Mouse (Mus musculus) v-Abl transformed pro-B cells (cell line): Measurements from ENCODE around the gene Fbxw10.

Experiments used
- in situ Hi-C, 2 experiments: fragments of 400-800 bp; cut with MboI; formaldehyde crosslinking; loops; one replicate each; pipeline ENCODE4 v1.15.1; 2025; ENCODE audit not compliant: unreplicated experiment in 2 of 2

The Fbxw10 gene

DNA sequence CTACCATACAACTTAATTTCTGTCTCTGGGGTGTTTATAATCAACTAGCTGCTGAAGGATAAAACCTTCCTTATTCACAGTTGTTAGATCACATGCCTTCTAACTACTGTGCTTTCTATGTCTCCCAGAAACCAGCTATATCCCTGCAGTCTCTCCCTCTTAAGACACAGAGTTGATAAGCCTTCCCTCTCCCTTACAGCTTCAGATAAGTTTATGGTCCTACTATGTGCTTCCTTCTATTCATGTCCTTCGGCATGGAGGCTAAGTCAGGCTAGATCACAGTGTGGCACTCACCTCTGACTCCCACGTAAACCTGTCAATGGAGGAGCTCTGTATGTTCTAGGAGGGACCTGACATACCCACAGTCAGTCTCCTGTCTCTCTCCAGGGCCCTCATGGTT, 16.5 kb upstream of the Fbxw10 start:
- in situ Hi-C loops = no loop called here

DNA sequence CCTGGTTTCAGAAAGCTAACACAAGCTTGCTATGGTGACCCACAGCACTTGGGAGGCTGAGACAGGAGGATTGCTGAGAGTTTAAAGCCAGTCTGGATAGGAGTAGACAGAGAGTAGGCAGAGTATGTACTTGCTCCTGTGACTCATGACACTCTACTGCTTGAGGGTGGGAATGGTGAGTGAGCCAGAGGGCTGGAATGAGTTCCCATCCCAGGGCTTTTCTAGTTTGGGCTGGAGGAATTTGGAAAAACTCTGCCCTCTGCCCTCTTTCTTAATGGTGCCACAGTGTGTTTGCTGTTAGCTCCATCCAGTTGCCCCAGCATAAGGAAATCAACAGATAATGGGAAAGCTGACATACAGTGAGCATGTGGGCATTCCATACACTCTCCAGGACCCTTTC, 15.0 kb upstream of the Fbxw10 start:
- in situ Hi-C loops = no loop called here

DNA sequence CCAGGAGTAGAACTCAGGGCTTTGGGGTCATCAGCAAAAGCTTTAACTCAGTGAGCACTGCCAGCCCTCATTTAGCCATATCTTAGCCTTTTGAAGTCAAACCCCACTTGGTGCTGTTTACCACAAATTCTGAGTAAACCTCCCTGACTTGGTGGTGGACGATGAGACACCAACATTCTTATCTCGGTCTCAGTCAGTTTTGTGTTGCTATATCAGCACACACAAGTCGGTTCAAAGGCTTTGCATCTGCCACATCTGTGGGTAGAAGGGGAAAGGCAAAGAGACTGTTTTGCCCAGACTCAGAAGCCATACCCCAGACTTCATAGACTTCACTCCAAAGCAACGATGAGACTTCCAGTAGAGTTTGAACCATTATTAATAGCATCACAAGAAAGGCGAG, 2.3 kb upstream of the Fbxw10 start:
- in situ Hi-C loops = no loop called here

DNA sequence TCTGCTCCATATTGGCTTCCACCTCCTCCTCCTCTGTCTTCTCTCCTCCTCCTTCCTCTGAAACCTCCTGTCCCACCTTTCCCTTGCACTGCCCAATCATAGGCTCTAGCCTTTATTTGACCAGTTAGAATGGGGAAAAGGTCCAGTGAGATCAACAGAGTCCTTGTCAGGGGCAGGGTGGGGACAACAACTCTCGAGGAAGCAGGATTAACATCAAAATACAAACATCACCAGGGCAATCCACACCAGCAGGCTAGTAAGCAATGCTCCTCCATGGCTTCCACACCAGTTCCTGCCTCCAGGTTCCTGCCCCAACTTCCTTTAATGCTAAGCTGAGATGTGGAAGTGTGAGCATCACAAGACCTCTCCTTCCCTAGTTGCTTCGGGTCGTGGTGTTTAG, 1.1 kb upstream of the Fbxw10 start:
- in situ Hi-C loops = no loop called here

DNA sequence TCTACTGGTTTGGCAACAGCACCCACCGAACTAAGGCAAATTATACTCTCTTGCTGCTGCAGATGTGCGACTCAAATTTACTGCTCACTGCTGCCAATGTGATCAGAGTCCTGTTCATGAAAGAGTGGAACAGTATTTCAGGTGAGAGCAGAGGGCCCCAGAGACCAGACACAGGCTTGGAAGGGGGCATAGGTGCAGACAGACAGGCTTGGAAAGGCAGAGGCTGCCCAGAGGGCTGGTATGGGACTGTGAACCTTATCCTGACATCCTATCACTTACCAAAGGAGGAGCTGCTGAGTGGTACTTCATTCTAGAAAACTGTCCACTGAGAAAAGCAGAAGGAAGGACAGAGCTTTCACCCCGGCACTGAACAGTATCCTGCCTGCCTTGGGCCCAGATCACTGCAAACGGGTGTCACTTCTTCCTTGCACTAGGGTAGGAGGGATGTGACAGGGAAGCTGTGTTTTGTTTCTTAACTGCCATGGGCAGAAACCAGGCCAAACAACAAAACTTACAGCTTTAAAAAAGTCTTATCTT, 854 bp downstream of the Fbxw10 start:
- in situ Hi-C loops = no loop called here

DNA sequence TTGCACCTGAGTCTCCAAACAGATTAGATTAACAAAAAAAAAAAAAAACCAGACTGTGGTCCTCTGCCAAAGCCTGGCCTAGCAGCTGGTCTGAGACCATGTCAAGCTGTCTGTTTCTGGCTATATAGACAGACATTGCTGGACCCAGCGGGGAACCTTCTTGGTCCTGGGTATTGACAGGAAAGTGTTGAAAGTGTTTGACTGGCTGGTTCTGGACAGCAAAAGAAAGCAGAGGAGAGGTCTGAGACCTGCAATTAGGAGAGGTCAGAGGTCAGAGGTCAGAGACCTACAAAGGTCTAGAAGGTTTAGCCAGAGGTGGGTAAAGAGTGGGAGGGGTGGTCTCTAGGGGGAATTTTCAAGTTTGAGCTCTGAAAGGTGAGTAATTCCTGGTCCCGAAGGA, 1.4 kb downstream of the Fbxw10 start:
- in situ Hi-C loops = no loop called here

DNA sequence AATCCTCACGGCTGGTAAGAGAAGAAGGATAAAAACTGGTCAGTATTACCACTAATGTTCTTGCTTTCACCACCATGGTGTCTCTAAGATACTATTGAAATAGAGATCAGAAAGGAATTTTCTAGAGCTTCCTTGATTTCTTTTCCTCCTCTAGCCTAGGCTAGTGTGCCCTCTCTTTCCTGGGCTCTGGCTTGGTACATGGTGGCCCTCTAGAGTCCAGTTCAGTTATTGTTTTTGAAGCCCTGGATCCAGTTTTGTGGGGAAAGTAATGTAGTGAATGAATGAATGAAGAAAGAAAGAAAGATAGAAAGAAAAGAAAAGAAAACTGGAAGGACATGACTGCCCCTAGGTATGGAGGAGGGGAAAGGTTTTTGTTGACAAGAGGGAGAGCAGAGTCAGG, 4.3 kb downstream of the Fbxw10 start:
- in situ Hi-C loops = loop anchor here in 1 of 2 experiments (5.0 kb wide), 1 partner anchor 94 kb away; no protein-coding TSS in a partner anchor

DNA sequence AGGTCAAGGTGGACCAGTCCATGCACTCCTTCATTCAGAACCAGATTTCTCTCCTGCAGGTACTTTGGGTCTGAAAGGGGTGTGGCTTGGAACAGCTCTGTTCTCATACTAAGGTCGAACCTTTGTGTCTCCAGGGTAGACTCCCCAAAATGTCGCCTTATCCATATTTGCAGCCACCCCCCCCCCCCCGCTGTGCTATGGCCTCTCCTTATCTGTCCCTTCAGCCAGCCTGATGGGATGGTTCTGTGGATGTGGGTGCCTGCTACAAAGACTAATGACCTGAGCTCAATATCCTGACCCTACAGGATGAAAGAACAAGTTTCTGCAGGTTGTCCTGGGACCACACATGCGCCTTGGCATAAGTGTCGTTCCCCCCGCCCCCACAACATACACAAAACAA, 6.5 kb downstream of the Fbxw10 start:
- in situ Hi-C loops = loop anchor here in 1 of 2 experiments (5.0 kb wide), 1 partner anchor 96 kb away; no protein-coding TSS in a partner anchor

DNA sequence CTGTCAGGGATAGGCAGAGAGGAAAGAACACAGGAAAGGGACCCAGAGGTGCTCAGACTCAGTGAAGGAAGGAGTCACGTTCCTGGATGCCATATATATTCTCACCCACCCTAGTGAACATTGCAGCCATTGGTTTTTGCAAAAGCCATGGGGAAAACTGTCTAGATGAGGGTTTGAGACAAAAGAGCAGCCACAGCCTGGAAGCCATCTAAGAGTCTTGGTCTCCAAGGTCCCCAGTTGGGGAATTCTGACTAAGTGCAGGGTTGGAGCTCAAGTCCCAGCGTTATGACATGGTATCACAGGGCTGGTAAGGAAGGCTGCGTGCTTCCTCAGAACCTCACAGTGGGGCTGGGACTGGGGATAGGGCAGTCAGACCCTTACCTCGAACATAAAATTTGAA, 18.7 kb downstream of the Fbxw10 start:
- in situ Hi-C loops = no loop called here

DNA sequence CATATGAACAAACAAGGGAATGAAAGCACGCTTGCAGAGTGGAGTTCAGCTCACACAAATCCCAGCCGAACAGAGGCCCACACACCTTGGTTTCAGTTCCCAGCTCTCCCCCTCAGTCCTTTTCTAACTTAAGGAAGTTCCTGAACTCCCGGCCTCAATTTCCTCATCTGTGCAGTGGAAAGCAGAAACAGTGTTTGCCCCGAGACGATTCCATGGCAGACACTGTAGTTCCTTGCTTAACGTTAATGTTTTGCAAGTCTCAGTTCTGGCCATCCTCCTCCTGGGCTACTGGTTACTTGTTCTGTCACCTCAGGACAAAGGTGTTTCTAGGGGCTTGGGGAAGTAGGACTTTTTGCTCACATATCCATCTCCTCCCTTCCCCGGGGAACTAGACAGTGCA, 19.8 kb downstream of the Fbxw10 start:
- in situ Hi-C loops = no loop called here

DNA sequence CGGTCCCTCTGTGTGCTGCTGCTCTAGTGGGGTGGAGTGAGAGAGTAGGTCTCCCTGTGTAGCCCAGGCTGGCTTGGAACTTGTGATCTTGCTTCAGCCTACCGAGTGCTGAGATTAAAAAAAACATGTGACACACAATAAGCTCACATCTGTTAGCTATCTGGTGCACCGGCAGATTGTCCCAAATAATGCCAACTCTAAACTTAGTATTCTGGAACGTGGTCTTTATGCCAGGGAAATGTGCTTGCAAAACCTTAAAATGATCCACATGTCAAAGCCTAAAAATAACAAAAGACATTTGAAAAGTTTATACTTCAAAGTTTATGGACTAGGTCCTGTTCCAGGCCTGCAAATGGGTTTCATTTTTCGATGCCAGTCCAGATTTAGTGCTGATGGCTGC, 22.3 kb downstream of the Fbxw10 start:
- in situ Hi-C loops = no loop called here

DNA sequence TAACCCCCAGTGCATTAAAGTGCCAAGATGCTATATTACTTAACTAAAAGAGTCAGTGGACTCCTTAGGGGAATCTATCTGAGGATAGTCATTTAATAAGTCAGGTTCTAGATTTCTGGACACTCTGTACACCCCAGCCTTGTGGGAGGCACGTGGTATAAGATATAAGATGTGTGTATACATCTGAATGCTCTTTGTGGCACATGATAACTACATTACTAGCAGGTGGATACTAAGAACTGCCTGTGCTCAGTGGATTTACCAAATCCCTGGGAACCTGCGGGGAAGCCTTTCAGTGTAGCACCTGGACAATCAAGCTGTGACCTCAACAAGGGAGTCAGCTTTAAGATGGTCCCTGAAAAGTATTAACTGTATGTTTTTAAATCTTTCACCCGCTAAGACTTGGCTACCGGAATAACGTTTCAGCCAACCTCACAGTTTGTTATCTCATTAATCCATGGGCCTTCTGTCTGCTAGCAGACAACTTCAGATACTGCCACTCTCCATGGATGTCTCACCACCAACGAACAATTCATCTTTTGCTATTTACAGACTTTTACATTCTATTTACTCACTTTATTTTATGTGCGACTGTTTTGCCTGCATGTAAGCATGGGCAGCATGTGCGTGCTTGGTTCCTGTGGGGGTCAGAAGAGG, 23.0 kb downstream of the Fbxw10 start:
- in situ Hi-C loops = no loop called here

DNA sequence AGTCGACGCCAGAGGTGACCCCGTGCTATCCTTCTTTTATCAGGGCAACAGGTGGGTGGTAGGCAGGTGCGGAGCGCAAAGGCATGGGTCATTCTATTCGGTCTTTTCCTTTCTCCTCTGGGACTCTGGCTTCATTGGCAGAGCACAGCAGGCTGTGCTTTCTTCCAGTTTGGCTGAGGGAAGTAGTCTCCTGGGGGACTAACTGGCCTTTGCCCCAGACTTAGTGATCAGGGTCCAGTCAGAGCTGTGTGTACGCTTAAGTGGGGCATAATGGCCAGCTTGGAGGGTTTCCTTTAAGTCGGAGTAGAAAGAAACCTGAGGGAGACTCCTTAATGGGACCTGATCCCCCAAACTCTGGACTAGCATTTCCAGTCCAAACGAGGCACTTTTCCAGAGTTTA, 26.6 kb downstream of the Fbxw10 start:
- in situ Hi-C loops = no loop called here

DNA sequence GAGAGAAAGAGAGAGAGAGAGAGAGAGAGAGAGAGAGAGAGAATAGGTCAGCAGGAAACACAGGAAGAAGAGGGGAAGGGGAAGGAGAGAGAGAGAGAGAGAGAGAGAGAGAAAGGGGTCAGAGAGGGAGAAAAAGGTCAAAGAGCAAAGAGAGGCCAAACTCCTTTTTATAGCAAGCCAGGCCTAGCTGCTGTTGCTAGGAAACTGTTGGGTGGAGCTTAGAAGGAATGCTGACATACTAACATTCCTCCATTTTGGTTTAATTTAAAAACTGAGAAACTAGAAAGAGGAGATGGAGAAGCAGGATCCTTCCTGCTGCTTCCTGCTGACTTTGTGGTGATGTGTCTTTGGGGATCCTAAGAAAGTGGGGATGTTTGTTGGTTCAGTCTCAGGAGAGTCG, 28.8 kb downstream of the Fbxw10 start:
- in situ Hi-C loops = loop anchor here in 1 of 2 experiments (5.0 to 25.0 kb wide), 2 partner anchors 53 to 1187 kb away; partner anchors contain the start of gene Trim16

DNA sequence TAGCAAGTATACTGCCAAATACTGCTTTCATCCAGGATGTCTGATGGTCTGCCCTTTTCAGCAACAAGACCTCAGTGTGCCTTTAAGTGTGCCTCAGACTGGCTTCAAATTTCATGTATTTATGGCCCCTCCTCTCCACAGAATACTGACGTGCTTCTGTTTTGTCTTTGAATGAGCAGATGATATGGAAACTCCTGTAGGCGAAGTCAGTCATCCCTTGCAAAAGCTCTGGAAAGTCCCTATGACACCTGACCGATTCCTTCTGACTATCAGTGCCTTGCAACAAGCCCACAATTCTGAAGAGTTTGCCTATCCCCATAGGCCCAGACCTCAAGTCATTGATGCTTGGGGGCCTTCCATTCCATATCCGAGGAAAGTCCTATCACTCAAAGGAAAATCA, 29.6 kb downstream of the Fbxw10 start:
- in situ Hi-C loops = loop anchor here in 1 of 2 experiments (5.0 to 25.0 kb wide), 2 partner anchors 54 to 1186 kb away; partner anchors contain the start of gene Trim16

DNA sequence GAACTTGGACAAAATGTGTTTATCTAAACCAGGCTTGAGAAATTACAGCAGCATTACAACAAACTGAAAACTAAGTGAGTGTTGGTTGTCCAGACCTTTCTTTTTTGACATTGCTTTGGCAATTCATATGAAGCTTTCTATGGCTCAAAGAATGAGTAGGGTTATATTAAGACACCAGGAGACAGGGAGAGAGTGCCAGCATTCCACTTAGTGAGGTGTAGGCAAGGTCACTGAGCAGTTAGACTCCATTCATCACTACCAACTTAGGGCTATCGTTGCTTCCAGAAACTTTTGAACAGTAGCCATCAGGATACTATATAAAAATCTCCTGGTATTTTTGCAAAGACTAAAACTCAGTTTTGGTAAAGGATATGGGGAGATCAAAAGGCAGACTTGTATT, 30.5 kb downstream of the Fbxw10 start:
- in situ Hi-C loops = loop anchor here in 1 of 2 experiments (5.0 to 25.0 kb wide), 2 partner anchors 55 to 1185 kb away; partner anchors contain the start of gene Trim16

DNA sequence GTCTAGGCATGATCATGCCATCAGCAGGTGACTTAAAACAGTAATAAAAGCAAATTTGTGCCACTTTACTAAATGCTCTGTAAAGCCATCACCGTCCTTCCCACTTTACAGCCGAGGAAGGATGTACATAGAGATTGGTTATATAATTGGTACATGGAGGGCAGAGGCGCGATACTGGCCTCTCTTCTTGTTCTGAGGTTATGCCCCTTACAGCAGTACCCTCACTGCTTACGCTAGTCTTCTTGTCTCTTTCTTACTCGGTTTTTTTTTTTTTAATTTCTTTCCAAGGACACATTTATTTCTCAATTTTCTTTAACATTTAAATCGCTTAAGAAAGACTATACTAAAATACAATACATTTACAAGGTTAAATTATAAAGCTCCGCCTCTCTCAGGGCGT, 31.9 kb downstream of the Fbxw10 start:
- in situ Hi-C loops = loop anchor here in 1 of 2 experiments (5.0 to 25.0 kb wide), 2 partner anchors 56 to 1184 kb away; partner anchors contain the start of gene Trim16

DNA sequence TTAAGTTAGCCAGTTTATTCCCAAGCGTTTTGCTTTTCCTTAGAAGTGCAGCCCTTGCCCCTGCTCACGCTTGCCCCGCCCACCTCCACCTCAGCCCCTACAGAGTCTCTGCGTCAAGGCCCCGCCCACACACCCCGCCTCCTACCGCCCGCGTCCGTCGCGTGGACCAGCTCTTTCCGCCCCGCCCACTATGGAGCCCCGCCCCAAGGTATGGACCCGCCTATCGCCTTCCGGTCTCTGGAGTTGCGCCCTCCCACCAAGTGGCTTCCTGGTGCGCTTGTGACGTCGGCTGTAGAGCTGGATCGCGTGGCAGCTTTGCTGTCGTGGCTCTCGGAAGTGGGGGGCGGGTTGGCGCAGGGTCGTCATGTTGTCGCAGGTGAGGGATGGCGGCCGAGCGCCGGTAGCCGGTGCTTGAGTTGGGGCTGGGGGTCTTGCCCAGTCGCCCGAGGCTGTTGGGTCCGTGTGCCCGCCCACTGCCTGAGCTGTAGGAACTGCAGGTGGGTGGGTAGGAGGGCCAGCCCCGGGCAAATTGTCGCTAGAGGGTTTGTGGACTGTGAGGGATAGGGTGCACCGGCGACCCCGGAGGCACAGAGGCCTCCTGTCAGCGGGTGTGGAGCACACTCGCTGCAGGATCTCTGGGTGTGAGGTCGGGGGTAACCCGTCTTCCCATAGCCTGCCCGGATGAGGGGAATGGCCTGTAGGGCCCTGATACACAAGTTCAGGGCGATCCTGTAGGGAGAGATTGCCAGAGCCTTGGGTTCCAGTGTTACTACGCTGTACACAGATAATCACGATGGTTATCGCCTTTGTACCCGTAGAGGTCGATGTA, 32.6 kb downstream of the Fbxw10 start, which contains the start of gene Tvp23b:
Tvp23b (plus strand) TSS at position 236 of the 829 bp plus-strand sequence.
- in situ Hi-C loops = loop anchor here in 1 of 2 experiments (5.0 to 25.0 kb wide), 2 partner anchors 57 to 1183 kb away; partner anchors contain the start of gene Trim16

DNA sequence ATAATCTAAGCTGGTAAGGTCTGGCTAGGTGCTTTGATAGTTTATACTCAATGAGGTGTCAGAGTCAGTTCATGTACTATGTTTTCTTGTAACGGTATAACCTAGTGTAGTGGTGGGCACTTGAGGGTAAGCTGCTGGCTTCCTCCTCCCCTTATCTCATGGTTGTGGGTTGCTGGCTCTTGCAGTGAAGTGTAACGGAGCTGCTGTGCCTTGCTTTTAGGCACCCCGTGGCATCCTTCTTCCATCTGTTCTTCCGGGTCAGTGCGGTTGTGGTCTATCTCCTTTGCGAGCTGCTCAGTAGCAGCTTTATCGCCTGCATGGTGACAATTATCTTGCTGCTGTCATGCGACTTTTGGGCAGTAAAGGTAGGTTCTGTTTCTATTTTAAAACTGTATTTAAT, 36.5 kb downstream of the Fbxw10 start:
- in situ Hi-C loops = loop anchor here in 1 of 2 experiments (25.0 kb wide), 1 partner anchor 1179 kb away; no protein-coding TSS in a partner anchor

DNA sequence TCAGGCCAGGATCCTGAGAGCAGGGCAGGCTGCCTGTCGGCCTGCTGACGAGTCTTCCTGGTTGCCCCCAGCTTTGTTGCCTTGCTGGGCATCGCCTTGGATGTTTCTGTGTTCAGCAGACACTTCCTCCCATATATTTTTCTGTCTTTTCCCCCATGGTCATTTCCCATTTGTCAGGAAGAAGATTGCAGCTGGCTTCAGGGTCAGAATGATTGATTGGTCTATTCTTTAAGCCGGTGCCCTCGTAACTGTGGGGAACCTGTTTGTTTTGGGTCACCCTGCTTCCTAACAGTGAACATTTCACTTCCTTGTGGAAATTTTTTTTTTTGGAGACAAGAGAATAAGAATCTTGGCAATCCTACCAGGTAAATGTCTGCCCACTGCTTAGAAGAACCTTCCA, 38.5 kb downstream of the Fbxw10 start:
- in situ Hi-C loops = loop anchor here in 1 of 2 experiments (25.0 kb wide), 1 partner anchor 1177 kb away; no protein-coding TSS in a partner anchor

DNA sequence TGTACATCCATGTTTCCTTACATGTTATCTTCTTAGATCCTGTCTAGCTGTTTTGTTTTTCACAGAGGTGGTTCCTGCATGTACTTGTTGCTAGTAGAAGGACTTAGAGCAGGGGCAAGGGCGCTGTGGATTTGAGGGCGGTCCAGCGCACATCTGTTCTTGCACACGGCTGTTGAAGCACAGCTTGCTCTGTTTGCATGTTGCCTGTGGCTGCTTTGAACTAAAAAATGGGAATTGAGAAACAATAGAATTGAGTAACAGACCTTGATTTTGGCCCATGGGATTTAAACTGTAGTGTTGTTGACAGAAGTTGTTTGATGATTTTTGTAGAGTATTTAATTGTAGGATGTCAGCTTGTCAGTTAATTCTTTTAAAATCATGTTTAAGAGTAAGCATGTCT, 43.9 kb downstream of the Fbxw10 start:
- in situ Hi-C loops = loop anchor here in 1 of 2 experiments (10.0 to 25.0 kb wide), 2 partner anchors 244 to 1172 kb away; no protein-coding TSS in a partner anchor
